Mouse (Mus musculus): ENCODE measurements around the gene Ltbr. TPM values are rescaled to one million over a fixed set of nuclear protein-coding genes. Genes with fewer than 3 reads are reported as not detected.

Ltbr gene
- polyA plus RNA-seq, 1 experiment from 2014 or later: 37.8 TPM

DNA sequence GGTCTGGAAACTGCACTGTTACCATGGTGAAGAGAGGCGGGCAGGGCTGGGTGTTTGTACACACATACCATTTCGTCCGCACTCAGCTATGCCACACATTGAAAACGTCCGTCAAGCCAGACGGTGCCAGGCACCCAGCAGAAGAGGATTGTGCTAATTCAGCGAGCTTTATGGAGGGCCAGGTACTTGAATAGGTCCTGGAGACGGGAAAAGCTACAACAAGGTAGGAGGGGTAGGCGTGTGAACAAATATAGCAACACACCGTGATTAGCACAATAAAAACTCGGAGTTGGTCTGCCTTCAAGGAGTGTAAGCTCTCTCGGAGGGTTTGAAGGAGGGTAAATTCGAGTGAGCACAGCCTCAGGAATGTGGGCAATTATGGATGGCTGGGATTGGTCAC, 9.1 kb upstream of the Ltbr start:
- 50% methylated on average over 13 of the region's 13 CpGs for WGBS
- Histone ChIP-seq H3K4me1 (replicated peaks) (peaks cover 21% of the 10 kb centered on the region), H3K27ac (no peak overlapping the region), H3K9me3 (replicated peaks) (no peaks in the 10 kb centered on the region), H3K27me3 (peaks cover 45% of the 10 kb centered on the region), H3K9ac (no peak overlapping the region), H3K36me3 (no peaks in the 10 kb centered on the region), H3K4me2 (0 out of 2 replicates have a peak overlapping the region, but pooled peaks have one; percentile 6), H3K4me3 (no peak overlapping the region)
- ATAC-seq (replicated peaks; ENCODE audit: insufficient number of reproducible peaks, insufficient read depth, low FRiP score, low read depth): no peak

GRCm38 (mm10) chr6:125321114-125321855, 7.6 kb upstream of the Ltbr start:
- Histone ChIP-seq H3K36me3 (no peaks in the 10 kb centered on the region), H3K4me1 (replicated peaks) (peaks cover 28% of the 10 kb centered on the region), H3K4me2 (peak overlapping the region; percentile 40; the same call in 1 of the 2 replicates), H3K9ac (no peak overlapping the region), H3K27ac (no peak overlapping the region), H3K27me3 (peaks cover 45% of the 10 kb centered on the region), H3K4me3 (no peak overlapping the region; the same call in 1 of the 2 replicates), H3K9me3 (replicated peaks) (no peaks in the 10 kb centered on the region)
- no peak; the same call in 1 of the 2 replicates for ATAC-seq (replicated peaks; ENCODE audit: insufficient number of reproducible peaks, insufficient read depth, low FRiP score, low read depth)
- 13% methylated on average over 26 of the region's 26 CpGs for WGBS

DNA sequence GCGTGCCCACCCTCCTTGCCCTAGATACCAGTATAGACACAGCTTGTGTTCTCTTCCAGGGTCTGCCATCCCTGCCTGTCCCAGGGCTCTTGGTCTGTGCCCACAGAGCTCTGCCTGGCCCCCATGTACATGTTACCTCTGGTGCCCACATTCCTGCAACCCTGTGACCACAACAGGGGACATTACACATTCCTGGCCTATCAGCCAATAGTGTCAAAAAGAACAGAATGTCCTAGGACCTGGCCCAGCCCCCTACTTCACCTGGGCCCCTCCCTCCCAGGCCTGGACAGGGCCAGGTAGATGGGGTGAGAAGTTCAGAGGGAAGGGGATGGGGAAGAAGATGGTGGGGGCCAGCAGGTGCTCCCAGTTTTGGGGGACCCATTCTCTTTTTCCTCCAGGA, 6.6 kb upstream of the Ltbr start, which contains the start of gene Scnn1a:
TSS of gene Scnn1a (plus strand) at position 337 of the 400 bp plus-strand sequence.
- ATAC-seq (replicated peaks; ENCODE audit: insufficient number of reproducible peaks, insufficient read depth, low FRiP score, low read depth): no peak
- peaks cover 26% of the 10 kb centered on the region for H3K4me1 ChIP-seq (replicated peaks)
- H3K4me3 ChIP-seq: no peak within 1 kb of the TSS; the same call in 1 of the 2 replicates
- peak within 1 kb of the TSS; percentile 40; the same call in 1 of the 2 replicates for H3K4me2 ChIP-seq
- no peak within 1 kb of the TSS for H3K27ac ChIP-seq
- no peaks in the 10 kb centered on the region for H3K9me3 ChIP-seq (replicated peaks)
- 79% methylated on average over 1 of the region's 1 CpGs for WGBS
- H3K9ac ChIP-seq: no peak within 1 kb of the TSS
- peaks cover 45% of the 10 kb centered on the region for H3K27me3 ChIP-seq
- H3K36me3 ChIP-seq: no peaks in the 10 kb centered on the region

DNA sequence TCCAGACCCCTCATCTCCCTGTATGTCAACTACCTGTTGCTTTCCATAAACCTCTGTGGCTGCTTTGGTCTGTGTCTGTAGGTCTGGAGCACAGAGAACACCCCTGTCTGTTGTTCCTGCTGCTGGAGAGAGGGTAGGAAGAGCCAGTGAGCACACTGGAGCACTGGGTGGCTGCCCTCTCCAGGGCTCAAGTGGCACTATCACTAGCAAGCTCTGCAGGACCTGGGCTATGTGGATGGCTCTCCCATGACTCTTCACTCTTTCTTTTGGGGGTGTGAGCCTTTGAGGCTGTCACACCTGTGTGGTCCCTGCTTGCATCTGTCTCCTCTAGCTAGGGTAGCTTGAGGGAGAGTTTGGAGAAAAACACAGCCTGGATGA, 6.2 kb upstream of the Ltbr start:
- no peaks in the 10 kb centered on the region for H3K9me3 ChIP-seq (replicated peaks)
- H3K36me3 ChIP-seq: no peaks in the 10 kb centered on the region
- peaks cover 45% of the 10 kb centered on the region for H3K27me3 ChIP-seq
- no peak overlapping the region for H3K4me3 ChIP-seq
- peaks cover 25% of the 10 kb centered on the region for H3K4me1 ChIP-seq (replicated peaks)
- H3K27ac ChIP-seq: no peak overlapping the region
- H3K4me2 ChIP-seq: no peak overlapping the region
- ATAC-seq (replicated peaks; ENCODE audit: insufficient number of reproducible peaks, insufficient read depth, low FRiP score, low read depth): 0 out of 2 replicates have a peak, but pooled peaks have one; percentile 6
- H3K9ac ChIP-seq: no peak overlapping the region

DNA sequence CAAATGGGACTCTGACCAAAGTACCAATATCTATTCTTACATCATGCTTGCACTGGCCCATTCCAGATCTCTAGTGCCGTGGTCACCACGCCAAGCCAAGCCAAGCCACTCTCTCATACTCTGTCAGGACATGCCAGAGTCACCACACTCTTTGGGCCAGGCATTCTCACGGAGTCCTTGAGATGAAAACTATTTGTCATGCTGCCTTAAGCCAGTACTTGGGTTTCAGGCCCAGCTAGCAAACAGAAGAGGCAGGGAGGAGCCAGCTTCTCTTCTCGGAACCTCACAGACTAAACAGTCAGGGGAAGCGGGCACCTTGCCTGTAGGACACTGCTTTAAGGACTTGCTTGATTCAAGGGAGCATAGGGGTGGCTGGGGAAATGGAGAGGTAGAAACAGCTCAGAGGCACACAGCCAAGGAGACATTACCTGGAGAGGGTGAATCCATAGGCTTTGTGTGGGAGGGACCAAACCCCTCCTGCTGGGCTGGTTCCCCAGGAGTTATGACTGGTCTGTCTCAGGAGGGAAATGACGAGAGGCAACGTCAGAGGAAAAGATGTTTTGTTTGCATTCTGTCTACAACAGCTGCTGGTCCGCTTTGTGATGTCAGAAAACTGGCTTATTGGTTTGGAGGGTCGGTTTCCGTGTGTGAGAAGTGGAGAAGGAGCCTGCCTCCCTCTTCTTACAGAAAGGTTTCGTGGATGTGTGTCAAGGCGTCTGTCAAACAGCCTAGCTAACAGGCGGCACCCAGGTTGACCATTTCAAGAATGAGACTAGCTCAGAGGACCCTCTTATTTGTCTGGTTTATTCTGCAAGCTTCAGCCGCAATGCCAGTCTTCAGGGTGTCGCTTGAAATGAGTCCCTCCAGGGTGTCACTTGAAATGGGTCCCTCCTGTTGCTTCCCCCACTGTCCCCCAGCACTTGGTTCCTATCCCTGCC, 5.6 kb upstream of the Ltbr start:
- no peak overlapping the region for H3K27ac ChIP-seq

DNA sequence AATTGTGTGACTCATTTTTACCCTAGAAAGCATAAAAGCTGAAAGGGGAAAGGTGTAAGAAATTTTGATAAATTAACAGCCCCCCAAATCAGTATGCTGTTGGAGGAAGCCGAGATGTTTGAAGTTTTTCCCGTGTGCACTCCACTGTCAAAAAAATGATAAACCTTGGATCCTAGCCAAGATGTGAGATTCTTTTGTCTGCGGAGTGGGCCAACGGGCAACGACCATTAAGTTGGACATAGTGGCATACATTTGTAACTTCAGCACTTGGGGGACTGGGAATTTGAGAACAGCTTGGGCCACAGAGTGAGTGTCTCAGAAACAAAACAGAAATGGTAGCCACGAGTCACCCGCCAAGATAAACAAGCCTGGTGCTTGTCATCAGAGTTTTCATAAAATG, 3.4 kb upstream of the Ltbr start:
- H3K27ac ChIP-seq: no peak overlapping the region
- ATAC-seq (replicated peaks; ENCODE audit: insufficient number of reproducible peaks, insufficient read depth, low FRiP score, low read depth): no peak
- H3K4me3 ChIP-seq: no peak overlapping the region
- H3K9me3 ChIP-seq (replicated peaks): no peaks in the 10 kb centered on the region
- H3K4me2 ChIP-seq: no peak overlapping the region
- peaks cover 45% of the 10 kb centered on the region for H3K4me1 ChIP-seq (replicated peaks)
- H3K27me3 ChIP-seq: peaks cover 30% of the 10 kb centered on the region
- no peaks in the 10 kb centered on the region for H3K36me3 ChIP-seq
- no peak overlapping the region for H3K9ac ChIP-seq
- 21% methylated on average over 7 of the region's 7 CpGs for WGBS

More for the DNA sequence above, 5.6 kb upstream of the Ltbr start:
- ATAC-seq (replicated peaks; ENCODE audit: insufficient number of reproducible peaks, insufficient read depth, low FRiP score, low read depth): no peak
- Histone ChIP-seq H3K9me3 (replicated peaks) (no peaks in the 10 kb centered on the region), H3K27me3 (peaks cover 45% of the 10 kb centered on the region), H3K9ac (no peak overlapping the region), H3K36me3 (no peaks in the 10 kb centered on the region), H3K4me3 (no peak overlapping the region), H3K4me1 (replicated peaks) (peaks cover 28% of the 10 kb centered on the region), H3K4me2 (no peak overlapping the region)
- 60% methylated on average over 15 of the region's 15 CpGs for WGBS

GRCm38 (mm10) chr6:125314746-125315145, 1.1 kb upstream of the Ltbr start:
- ATAC-seq (replicated peaks; ENCODE audit: insufficient number of reproducible peaks, insufficient read depth, low FRiP score, low read depth): no peak
- no peak overlapping the region for H3K4me2 ChIP-seq
- H3K36me3 ChIP-seq: peaks cover 9% of the 10 kb centered on the region; the same call in 1 of the 2 replicates
- no peaks in the 10 kb centered on the region for H3K9me3 ChIP-seq (replicated peaks)
- H3K4me1 ChIP-seq (replicated peaks): peaks cover 35% of the 10 kb centered on the region
- H3K27ac ChIP-seq: no peak overlapping the region
- H3K27me3 ChIP-seq: peaks cover 7% of the 10 kb centered on the region; the same call in 1 of the 2 replicates
- WGBS: 70% methylated on average over 6 of the region's 6 CpGs
- no peak overlapping the region for H3K9ac ChIP-seq
- no peak overlapping the region for H3K4me3 ChIP-seq

DNA sequence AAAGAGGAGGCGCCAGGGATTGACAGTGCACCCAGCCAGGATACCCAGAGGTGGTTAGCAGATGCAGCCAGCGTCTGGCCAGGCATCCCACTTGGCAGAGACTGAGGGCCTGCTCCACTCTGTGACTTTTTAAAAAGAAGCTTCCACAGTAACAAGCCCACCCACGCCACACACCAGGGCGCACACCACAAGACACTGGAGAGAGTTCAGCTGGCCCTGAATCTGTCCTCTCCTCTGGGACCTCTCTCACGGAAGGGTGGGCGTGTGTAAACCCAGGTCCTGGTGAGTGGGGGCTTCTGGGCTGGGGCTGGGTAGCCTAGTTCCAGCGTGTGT, 512 bp upstream of the Ltbr start:
- H3K27me3 ChIP-seq: 0 out of 2 replicates have a peak, but pooled peaks cover 1% of the 10 kb centered on the region
- WGBS: 59% methylated on average over 7 of the region's 7 CpGs
- H3K4me3 ChIP-seq: peak overlapping the region; percentile 64
- H3K27ac ChIP-seq: peak overlapping the region; percentile 77
- peaks cover 13% of the 10 kb centered on the region; the same call in 1 of the 2 replicates for H3K36me3 ChIP-seq
- peaks cover 36% of the 10 kb centered on the region for H3K4me1 ChIP-seq (replicated peaks)
- H3K9me3 ChIP-seq (replicated peaks): no peaks in the 10 kb centered on the region
- 0 out of 2 replicates have a peak, but pooled peaks have one; percentile 2 for ATAC-seq (replicated peaks; ENCODE audit: insufficient number of reproducible peaks, insufficient read depth, low FRiP score, low read depth)
- H3K9ac ChIP-seq: peak overlapping the region; percentile 77
- peak overlapping the region; percentile 76 for H3K4me2 ChIP-seq

- WGBS: 42% methylated on average over 22 of the region's 22 CpGs
- peak overlapping the region; percentile 64 for H3K4me3 ChIP-seq
- peaks cover 21% of the 10 kb centered on the region; the same call in 1 of the 2 replicates for H3K36me3 ChIP-seq
- H3K4me1 ChIP-seq (replicated peaks): peaks cover 39% of the 10 kb centered on the region
- H3K27me3 ChIP-seq: no peaks in the 10 kb centered on the region
- ATAC-seq (replicated peaks; ENCODE audit: insufficient number of reproducible peaks, insufficient read depth, low FRiP score, low read depth): no peak
- peak overlapping the region; percentile 77 for H3K27ac ChIP-seq
- peak overlapping the region; percentile 76 for H3K4me2 ChIP-seq
- no peaks in the 10 kb centered on the region for H3K9me3 ChIP-seq (replicated peaks)
- peak overlapping the region; percentile 77 for H3K9ac ChIP-seq
Measured at GRCm38 (mm10) chr6:125312581-125313355, 917 bp downstream of the Ltbr start.

- Histone ChIP-seq H3K4me2 (peak overlapping the region; percentile 76), H3K9ac (peak overlapping the region; percentile 77), H3K27me3 (no peaks in the 10 kb centered on the region), H3K4me1 (replicated peaks) (peaks cover 36% of the 10 kb centered on the region), H3K9me3 (replicated peaks) (no peaks in the 10 kb centered on the region), H3K27ac (no peak overlapping the region), H3K36me3 (peaks cover 24% of the 10 kb centered on the region), H3K4me3 (peak overlapping the region; percentile 64)
- 66% methylated on average over 9 of the region's 9 CpGs for WGBS
- no peak for ATAC-seq (replicated peaks; ENCODE audit: insufficient number of reproducible peaks, insufficient read depth, low FRiP score, low read depth)
Measured at GRCm38 (mm10) chr6:125312171-125312570, 1.5 kb downstream of the Ltbr start.

Measured in heart, embryonic 15.5 days (tissue).